Mouse (Mus musculus) hindbrain, embryonic 10.5 days (tissue): ENCODE measurements around the gene Sgo2a. TPM values are rescaled to one million over a fixed set of nuclear protein-coding genes. Genes with fewer than 3 reads are reported as not detected.
A peak's percentile ranks its signal among the peaks of the same experiment; 100 is the strongest.
"Not testable (repeated sequence)": the region's sequence is repeated elsewhere in the genome, so short reads cannot be mapped to it uniquely, and the experiment has no call there.

Experiments
- DNase-seq: peaks from one replicate; pipeline ENCODE4 v3.0.0-alpha.2; 2017; ENCODE audit warnings: low spot score
- H3K27ac ChIP-seq: fragments of 300-500 bp; sonication (generic); 2 replicates; pipeline ENCODE4 v1.5.1; 2016; ENCODE audit warnings: mild to moderate bottlenecking, moderate library complexity
- H3K27me3 ChIP-seq: fragments of 300-500 bp; sonication (generic); 2 replicates; pipeline ENCODE4 v1.6.1; 2016; ENCODE audit warnings: mild to moderate bottlenecking; ENCODE audit not compliant: poor library complexity, insufficient read depth, severe bottlenecking
- H3K36me3 ChIP-seq: fragments of 300-500 bp; sonication (generic); 2 replicates; pipeline ENCODE4 v1.6.1; 2016; ENCODE audit warnings: mild to moderate bottlenecking, moderate library complexity
- H3K4me1 ChIP-seq: fragments of 300-500 bp; sonication (generic); replicated peaks from 2 replicates; pipeline ENCODE4 v1.6.1; 2016; ENCODE audit warnings: mild to moderate bottlenecking
- H3K4me3 ChIP-seq: fragments of 300-500 bp; sonication (generic); 2 replicates; pipeline ENCODE4 v1.5.1; 2016; ENCODE audit warnings: mild to moderate bottlenecking, moderate library complexity
- H3K9me3 ChIP-seq: fragments of 300-500 bp; sonication (generic); 2 replicates; pipeline ENCODE4 v1.6.1; 2016; ENCODE audit warnings: mild to moderate bottlenecking, moderate library complexity
- WGBS: fragments of 180-500 bp; shearing (Covaris S2); methylation state at CpG from one replicate; pipeline ENCODE4 v1.1.7; 2016; 5-methylcytosine and 5-hydroxymethylcytosine counted together
- polyA plus RNA-seq: library from polyadenylated mRNA; unstranded; fragments of >200 nt; fragmentation: Nextera tagmentation; extraction: Ambion mirVana; gene quantifications from 2 replicates; pipeline ENCODE4 v1.2.1, GENCODE M21; 2016

Sgo2a gene
- polyA plus RNA-seq, 1 experiment from 2014 or later = 16.5 TPM

DNA sequence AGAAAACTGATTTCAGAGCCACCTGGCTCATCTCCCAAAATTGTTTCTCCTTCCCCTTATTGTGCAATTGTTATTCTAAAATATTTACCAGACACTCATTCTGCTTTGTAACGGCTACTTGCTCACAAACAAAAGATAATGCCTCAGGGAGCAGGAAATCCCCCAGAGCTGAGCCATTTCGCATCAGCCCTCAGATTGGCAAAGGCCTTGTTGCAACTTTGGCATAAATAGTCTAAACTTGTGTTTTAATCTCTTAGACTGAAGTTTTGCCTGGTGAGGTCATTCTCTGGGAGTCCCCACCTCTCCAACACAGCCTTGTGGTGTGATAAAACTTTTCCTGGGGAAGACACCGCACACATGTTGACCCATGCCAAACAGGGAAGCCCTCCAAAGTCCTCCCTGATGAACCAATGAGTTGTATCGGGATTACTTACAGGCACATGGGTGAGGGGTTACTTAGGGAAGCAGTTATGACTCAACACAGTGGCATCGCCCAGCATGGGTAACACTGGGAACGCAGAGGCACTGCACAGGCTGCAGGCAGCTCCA lies 6.6 kb upstream of the Sgo2a start:
- Histone ChIP-seq H3K36me3 (no peaks in the 10 kb centered on the region), H3K4me3 (no peak overlapping the region), H3K27me3 (no peaks in the 10 kb centered on the region), H3K9me3 (no peaks in the 10 kb centered on the region), H3K27ac (no peak overlapping the region), H3K4me1 (0 out of 2 replicates have a peak, but pooled peaks cover 5% of the 10 kb centered on the region)
- no peak for DNase-seq
- WGBS = 74% methylated on average over 6 of the region's 6 CpGs

DNA sequence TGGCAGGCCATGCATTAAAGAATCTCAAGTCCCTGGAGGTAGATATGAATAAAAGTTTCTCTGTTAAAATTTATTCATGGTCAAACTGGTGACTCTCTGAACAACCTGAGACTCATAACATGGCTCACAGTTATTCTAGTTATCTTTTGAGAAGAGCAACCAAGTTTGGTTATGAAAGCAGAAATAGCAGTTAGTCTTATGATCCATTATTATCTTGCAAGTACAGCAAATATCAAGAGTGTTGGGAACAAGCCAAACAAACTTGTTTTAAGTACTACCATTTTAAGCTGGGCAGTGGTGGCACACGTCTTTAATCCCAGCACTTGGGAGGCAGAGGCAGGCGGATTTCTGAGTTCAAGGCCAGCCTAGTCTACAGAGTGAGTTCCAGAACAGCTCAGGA lies 4.5 kb upstream of the Sgo2a start:
- H3K27me3 ChIP-seq = no peaks in the 10 kb centered on the region
- no peak overlapping the region for H3K27ac ChIP-seq
- 85% methylated on average over 2 of the region's 2 CpGs for WGBS
- H3K9me3 ChIP-seq = no peaks in the 10 kb centered on the region
- H3K36me3 ChIP-seq = no peaks in the 10 kb centered on the region
- H3K4me3 ChIP-seq = no peak overlapping the region
- no peak for DNase-seq
- peaks cover 6% of the 10 kb centered on the region for H3K4me1 ChIP-seq

DNA sequence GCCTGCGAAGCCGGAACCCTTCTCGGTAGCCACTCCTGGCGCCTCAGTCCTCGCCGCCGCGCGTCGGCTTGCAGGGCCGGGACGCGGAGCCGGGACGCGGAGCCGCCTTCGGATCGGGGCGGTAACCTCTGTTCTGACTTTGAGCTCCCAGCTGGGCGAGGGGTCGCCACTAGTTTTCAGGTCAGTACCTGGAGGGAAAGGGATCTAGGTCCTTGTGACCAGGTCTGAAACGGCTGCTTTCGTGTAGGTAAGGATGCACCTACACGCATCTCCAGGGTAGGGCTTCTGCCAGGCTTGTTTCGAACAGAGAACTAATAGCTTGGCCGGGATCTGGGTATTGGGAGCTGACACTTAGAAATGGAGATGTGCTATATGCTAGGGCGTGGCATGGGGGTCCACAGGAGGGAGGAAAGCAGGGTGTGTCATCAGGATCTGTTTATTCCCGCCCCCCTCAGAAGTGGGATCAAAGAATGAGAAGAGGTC lies 403 bp downstream of the Sgo2a start:
- Histone ChIP-seq H3K4me1 (peaks cover 21% of the 10 kb centered on the region), H3K4me3 (peak overlapping the region; percentile 76), H3K36me3 (peaks cover 29% of the 10 kb centered on the region), H3K27ac (peak overlapping the region; percentile 93), H3K9me3 (no peaks in the 10 kb centered on the region), H3K27me3 (no peaks in the 10 kb centered on the region)
- WGBS = under 1% methylated on average over 29 of the region's 29 CpGs
- DNase-seq = no peak

DNA sequence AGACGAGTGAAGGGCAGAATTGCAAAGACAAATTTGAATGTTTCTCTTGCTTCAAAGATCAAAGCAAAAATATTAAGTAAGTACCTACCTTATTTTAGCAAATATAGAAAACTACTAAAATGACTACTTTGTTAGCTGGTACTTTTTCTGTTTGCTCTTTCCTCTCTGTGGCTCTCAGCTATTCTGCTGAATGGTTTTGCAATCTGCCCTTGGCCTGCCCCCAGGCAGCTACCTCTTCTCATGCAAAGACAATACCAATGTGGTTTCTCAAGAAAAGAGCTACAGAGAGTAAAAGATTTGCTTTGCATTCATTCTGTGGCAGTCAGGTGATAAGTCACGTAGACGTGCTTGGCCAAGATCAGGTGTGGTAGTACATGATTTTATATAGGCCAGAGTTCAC lies 2.4 kb downstream of the Sgo2a start:
- H3K27me3 ChIP-seq = no peaks in the 10 kb centered on the region
- 84% methylated on average over 3 of the region's 3 CpGs for WGBS
- no peaks in the 10 kb centered on the region for H3K9me3 ChIP-seq
- peaks cover 48% of the 10 kb centered on the region for H3K36me3 ChIP-seq
- no peak for DNase-seq
- H3K4me1 ChIP-seq = peaks cover 21% of the 10 kb centered on the region
- H3K4me3 ChIP-seq = no peak overlapping the region
- H3K27ac ChIP-seq = no peak overlapping the region

DNA sequence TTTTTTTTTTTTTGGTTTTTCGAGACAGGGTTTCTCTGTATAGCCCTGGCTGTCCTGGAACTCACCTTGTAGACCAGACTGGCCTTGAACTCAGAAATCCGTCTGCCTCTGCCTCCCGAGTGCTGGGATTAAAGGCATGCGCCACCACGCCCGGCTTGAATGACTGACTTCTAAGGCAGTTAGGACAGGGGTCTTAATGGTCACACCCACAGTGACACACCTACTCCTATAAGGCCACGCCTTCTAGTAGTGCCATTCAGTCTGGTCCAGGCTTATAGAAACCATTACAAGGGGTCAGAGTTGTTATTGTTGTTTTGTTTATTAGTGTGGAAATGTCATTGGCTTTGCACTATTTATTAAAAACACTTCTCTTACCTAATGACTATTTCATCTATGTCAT lies 10.6 kb downstream of the Sgo2a start:
- not testable (repeated sequence) for H3K4me3 ChIP-seq, H3K4me1 ChIP-seq, H3K27ac ChIP-seq, H3K9me3 ChIP-seq, H3K27me3 ChIP-seq, DNase-seq
- H3K36me3 ChIP-seq = peaks cover 72% of the 10 kb centered on the region
- WGBS = 98% methylated on average over 6 of the region's 7 CpGs

DNA sequence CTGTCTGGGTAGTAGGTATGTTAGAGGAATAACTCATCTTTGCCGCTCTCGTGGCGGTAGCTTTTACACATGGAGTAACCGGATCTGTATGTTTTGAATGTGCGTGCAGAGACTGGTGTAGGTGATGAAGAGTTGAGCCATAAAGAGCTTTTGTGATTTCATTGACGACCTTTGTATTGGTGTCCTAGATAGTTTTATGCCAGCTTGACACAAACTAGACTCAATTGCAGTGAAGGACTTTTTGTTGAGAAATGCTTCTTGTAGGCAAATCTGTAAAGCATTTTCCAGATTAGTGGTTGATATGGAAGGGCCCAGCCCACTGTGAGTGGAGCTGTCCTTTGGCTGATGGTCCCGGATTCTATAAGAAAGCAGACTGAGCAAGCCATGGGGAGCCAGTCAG lies 23.1 kb downstream of the Sgo2a start, which contains the start of gene Kctd18:
Kctd18 (minus strand) TSS at position 101 of the 400 bp plus-strand sequence.
- 96% methylated on average over 7 of the region's 7 CpGs for WGBS
- H3K27ac ChIP-seq = no peak within 1 kb of the TSS
- H3K36me3 ChIP-seq = peaks cover 100% of the 10 kb centered on the region
- H3K27me3 ChIP-seq = no peaks in the 10 kb centered on the region
- no peak within 1 kb of the TSS for H3K4me3 ChIP-seq
- DNase-seq = no peak
- no peaks in the 10 kb centered on the region for H3K4me1 ChIP-seq
- no peaks in the 10 kb centered on the region for H3K9me3 ChIP-seq

DNA sequence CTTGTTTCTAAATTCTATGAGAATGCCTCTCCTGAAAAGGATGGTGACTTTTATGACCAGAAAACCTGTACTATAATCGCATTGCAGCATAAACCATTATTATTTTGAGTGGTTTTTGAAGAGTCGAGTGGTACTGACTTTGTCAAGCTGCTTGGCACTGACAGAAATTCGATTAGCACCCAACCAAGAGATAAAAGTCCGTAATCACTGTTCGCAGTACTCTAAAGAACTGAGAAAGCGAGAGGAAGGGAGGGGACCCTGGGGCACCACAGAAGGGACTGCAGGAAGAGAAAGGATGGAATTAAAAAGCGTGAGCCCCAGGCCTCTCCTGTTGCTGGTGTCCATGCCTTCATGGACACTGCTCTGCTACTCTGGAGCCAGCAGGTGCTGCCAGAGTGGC lies 31.9 kb downstream of the Sgo2a start:
- peaks cover 32% of the 10 kb centered on the region for H3K36me3 ChIP-seq
- no peaks in the 10 kb centered on the region for H3K9me3 ChIP-seq
- 83% methylated on average over 7 of the region's 7 CpGs for WGBS
- no peak for DNase-seq
- H3K27ac ChIP-seq = no peak overlapping the region
- peaks cover 16% of the 10 kb centered on the region for H3K4me1 ChIP-seq
- H3K27me3 ChIP-seq = no peaks in the 10 kb centered on the region
- H3K4me3 ChIP-seq = no peak overlapping the region

DNA sequence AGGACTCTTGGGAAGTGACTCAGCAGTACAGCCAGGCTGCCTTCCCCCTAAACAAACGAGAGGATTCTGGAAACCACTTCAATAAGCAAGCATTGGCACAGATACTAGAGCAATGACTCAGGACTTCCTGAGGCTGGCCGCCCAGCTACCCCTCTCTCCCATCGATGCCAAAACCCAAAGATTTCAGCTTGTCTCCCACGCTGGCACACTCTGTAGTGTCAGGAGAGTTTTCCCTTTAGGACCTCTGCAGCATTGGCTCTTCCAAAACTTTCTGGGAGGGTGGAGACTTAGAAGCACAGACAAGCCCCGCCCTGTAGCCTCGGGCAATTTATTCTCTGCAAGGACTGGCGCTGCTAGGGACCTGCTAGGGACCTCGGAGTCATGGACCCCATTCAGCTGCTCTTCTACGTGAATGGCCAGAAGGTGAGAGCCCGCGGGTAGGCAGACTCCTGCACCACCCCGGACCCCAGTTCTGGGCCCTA lies 33.9 kb downstream of the Sgo2a start, which contains the start of gene Aox1:
Aox1 (plus strand) TSS at position 296 of the 482 bp plus-strand sequence.
- H3K27me3 ChIP-seq = no peaks in the 10 kb centered on the region
- H3K9me3 ChIP-seq = no peaks in the 10 kb centered on the region
- peak within 1 kb of the TSS; percentile 39 for H3K4me3 ChIP-seq
- WGBS = 17% methylated on average over 12 of the region's 12 CpGs
- peak; percentile 39 for DNase-seq
- H3K36me3 ChIP-seq = peaks cover 12% of the 10 kb centered on the region
- H3K4me1 ChIP-seq = peaks cover 22% of the 10 kb centered on the region
- no peak within 1 kb of the TSS for H3K27ac ChIP-seq

DNA sequence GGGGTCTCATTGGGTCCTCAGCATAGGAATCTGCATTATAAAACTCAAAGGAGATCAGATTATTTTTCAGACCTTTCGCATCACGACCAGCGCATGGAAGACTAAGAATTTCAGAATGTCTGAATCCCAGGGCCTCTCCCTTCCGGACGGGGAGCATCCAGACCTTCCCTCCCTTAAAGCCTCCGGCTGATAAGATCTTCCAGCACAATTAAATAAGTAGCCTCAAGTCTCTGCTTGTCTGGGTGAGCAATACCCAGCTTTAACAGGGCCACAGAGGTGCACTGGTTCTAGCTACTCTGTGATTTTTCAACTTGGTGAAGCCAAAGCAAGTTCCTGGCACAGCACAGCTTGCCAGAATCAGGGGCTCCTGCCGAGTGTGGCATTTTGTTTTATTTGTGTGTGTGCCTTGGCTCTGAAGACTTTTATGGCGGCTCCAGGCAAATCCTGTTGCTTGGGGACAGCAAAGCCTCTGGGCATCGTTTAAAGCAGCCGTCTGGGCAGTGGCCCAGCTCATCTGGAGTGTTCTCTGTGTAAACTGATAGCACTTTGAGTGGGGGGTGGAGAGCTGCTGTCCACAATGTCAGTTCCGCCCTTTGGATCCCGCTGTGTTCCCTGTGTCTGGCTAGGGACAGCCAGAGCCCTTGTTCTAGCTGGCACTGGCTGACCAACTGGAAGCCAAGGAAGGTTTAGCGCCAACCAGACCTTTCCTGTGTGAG lies 34.5 kb downstream of the Sgo2a start:
- Histone ChIP-seq H3K9me3 (no peaks in the 10 kb centered on the region), H3K4me3 (peak overlapping the region; percentile 39), H3K4me1 (peaks cover 22% of the 10 kb centered on the region), H3K27ac (no peak overlapping the region), H3K36me3 (peaks cover 7% of the 10 kb centered on the region), H3K27me3 (no peaks in the 10 kb centered on the region)
- peak; percentile 33 for DNase-seq
- 33% methylated on average over 13 of the region's 13 CpGs for WGBS

DNA sequence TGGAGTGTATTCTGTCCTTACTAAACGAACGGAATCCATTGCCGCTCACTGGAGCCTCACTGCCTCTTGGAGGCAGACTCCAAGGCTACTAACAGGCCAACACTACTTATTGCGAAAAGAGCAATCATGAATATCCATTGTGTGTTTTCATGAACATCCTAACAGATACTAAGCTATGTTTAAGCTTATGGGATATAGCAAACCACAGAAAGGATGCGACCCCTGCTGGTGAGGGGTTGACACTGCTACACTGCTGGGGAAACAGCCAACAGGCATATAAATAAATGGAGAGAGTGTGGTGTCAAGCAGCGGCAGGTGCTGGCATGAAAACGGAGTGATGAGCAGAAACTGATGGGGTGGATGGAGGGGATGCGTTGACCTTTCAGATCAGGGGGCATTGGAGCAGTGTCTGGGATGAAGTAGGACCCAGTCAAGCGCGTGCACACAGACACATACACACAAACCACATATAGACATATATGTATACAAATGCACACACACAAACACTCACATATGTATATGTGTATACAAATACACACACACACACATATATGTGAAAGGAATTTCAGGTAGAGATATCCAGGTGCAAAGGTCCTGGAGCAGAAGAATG lies 35.5 kb downstream of the Sgo2a start:
- DNase-seq = peak; percentile 77
- Histone ChIP-seq H3K4me1 (peaks cover 22% of the 10 kb centered on the region), H3K4me3 (no peak overlapping the region), H3K9me3 (no peaks in the 10 kb centered on the region), H3K27me3 (no peaks in the 10 kb centered on the region), H3K27ac (no peak overlapping the region), H3K36me3 (0 out of 2 replicates have a peak, but pooled peaks cover 2% of the 10 kb centered on the region)
- WGBS = 68% methylated on average over 10 of the region's 10 CpGs

DNA sequence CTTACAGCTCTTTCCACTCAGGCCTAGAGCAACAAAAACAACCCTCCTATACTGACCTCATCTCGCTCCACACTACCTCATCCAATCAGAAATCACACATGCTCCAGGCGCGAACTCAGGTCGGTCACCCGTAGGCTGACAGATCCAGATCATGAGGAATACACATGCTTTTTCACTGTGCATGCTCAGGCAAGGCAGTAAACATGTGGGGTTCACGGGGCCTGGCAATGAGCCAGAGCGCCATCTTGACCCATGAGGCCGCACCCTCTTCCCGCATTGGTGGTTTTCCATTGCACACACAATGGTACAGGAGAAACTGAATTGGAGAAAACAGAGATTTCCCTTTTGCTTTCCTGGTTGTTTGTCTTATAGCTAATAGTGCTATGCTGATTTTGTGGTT lies 41.5 kb downstream of the Sgo2a start:
- 94% methylated on average over 9 of the region's 9 CpGs for WGBS
- H3K4me1 ChIP-seq, H3K36me3 ChIP-seq, H3K9me3 ChIP-seq, H3K27me3 ChIP-seq, H3K27ac ChIP-seq, H3K4me3 ChIP-seq, DNase-seq: not testable (repeated sequence)

DNA sequence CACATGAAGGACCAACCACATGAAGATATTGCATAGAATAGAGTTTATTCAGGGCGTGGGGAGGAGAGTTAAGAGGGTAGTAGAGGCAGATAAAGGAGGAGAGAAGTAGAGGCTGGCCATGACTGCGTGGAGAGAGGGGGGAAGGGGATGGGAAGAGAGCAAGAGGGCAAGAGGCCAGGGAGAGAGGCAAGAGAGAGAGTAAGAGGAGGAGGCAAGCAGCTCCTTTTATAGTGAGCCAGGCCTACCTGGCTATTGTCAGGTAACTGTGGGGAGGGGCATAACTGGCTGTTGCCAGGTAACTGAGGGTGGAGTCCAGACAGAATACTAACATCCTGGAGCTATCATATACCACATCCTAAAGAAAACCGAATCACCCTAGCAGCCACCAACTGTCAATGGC lies 49.3 kb downstream of the Sgo2a start:
- no peaks in the 10 kb centered on the region for H3K9me3 ChIP-seq
- no peaks in the 10 kb centered on the region for H3K27me3 ChIP-seq
- WGBS = 69% methylated on average over 3 of the region's 3 CpGs
- no peaks in the 10 kb centered on the region for H3K4me1 ChIP-seq
- no peak overlapping the region for H3K4me3 ChIP-seq
- H3K27ac ChIP-seq = no peak overlapping the region
- no peaks in the 10 kb centered on the region for H3K36me3 ChIP-seq
- DNase-seq = no peak

DNA sequence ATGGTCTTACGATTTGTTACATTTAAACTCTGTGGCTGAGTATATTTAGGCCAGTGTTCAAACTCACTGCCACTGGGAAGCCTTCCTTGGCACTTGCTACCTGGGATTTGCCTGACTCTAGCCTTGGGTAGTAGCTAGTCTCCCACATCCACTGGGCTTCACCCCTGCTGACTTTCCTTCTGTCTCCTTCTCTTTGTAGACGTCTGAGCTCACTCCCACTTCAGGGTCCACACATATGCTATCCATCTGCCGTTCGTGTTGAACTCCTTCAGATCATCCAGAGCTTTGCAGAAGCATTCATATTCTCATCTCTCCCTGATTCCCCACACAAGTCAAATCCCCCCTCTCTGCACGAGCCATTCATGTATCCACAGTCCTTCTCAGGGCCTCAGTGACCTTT lies 49.8 kb downstream of the Sgo2a start:
- no peak overlapping the region for H3K4me3 ChIP-seq
- DNase-seq = no peak
- H3K4me1 ChIP-seq = no peaks in the 10 kb centered on the region
- no peaks in the 10 kb centered on the region for H3K27me3 ChIP-seq
- H3K36me3 ChIP-seq = no peaks in the 10 kb centered on the region
- 69% methylated on average over 5 of the region's 5 CpGs for WGBS
- H3K27ac ChIP-seq = no peak overlapping the region
- no peaks in the 10 kb centered on the region for H3K9me3 ChIP-seq
